Mouse (Mus musculus) CD4-positive helper T cell, adult 2 months (primary cell): Measurements from ENCODE around the gene Prmt2.
A peak's percentile ranks its signal among the peaks of the same experiment; 100 is the strongest.

Experiments
- DNase-seq: peaks from one replicate; pipeline ENCODE4 v3.0.0-alpha.2; 2012; ENCODE audit warnings: low read depth, missing footprints, low spot score

Gene Prmt2

DNA sequence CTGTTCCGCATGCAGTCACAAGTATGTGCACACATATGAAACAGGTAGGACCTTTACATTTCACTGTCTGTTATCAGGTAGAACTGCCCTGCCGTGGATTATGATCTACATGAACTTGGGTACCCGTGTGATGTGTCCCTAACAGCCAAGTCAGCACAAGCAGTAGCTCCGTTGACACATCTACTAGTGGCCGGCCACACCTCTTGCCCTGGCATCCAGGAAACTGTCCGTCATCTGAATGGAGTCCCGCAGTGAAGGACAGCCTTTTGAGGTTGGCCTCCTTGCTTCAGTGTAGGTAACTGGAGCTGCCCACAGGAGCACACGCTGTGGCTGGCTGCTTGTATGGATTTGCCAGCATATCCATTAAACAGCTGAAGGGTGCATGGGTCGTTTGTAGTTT is 19.4 kb downstream of the Prmt2 start:
- no peak for DNase-seq

DNA sequence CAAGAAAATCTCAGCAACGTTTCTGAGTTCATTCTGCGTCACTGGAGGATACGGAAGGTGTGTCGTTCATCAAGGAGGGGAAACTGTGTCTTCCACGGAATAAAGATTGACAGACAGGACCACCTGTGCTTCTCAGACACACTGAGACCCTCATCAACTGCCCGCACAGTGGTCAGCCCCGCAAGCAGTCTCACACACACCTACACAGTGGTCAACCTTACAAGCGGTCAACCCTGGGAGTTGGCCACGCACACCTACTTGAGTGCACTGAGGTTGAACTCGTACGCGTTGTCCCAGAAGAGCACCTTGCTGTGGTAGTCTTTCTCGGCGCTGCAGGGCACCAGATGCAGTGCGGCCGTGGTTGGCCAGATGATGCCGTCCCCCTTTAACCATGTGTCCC is 20.6 kb downstream of the Prmt2 start:
- no peak for DNase-seq

DNA sequence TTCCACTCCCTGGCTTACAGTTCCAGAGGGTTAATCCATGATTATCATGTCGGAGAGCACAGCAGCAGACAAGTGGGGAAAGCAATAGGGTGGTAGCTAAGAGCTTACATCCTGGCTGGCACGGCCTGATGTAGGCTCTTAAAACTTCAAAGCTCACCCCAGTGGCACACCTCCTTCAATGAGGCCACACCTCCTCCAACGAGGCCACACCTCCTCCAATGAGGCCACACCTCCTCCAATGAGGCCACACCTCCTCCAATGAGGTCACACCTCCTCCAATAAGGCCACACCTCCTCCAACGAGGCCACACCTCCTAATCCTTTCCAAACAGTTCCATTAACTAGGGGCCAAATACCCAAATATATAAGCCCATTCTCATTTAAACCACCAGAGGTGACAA is 23.5 kb downstream of the Prmt2 start:
- DNase-seq = no peak

DNA sequence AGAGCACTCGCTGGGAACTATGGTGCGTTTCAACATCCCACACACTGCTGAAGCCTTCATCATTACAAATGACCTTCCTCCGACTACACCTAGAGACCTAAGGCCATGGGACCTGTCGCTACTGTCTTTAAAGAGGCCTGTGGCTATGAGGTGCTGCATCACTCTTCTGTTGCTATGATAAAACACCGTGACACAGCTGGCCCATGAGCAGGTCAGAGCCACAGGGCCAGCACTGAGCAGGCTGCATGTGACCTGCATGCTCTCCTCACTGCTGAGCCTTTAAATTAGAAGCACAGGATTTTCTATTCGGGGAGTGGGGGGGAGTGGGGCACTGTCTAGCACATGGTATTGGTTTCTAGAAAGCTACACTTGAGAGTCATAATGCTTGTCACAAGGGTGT is 25.5 kb downstream of the Prmt2 start:
- no peak for DNase-seq

DNA sequence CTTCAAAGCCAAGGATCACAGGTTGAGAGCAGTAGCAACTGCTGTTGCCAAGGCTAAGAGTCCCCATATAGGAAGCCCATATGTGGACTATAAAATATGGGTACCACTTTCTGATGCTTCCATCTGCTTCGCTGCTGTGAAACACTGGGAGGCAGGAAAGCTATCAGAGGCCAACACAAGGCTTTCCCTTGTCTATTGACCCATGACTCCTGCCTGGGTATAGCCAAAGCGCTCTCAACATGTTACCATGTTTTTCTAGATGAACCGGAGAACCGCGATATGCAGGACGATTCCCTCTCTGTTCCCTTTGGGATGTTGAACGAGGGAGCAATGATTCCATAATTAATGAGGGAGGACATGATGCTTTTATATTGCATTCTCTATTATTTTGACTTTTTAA is 26.9 kb downstream of the Prmt2 start:
- no peak for DNase-seq

DNA sequence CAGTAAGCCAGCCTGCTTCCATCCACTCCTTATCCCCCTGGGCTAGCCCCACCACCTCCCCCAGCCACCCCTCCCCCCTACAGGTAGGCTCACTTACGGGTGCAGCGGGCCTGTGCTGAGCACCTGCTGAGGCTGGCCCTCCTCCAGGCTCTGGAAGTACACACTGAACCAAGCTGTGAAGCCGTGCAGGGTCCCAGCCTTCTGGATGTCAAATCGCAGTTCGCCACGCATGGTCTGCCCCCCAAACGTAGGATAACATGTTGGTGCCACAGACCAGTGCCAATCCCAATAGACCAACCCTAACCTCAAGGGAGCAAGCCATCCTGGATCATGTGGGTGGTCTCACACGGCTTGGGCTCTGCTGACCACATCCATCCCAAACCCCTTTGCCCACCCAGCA is 28.4 kb downstream of the Prmt2 start:
- DNase-seq = no peak

DNA sequence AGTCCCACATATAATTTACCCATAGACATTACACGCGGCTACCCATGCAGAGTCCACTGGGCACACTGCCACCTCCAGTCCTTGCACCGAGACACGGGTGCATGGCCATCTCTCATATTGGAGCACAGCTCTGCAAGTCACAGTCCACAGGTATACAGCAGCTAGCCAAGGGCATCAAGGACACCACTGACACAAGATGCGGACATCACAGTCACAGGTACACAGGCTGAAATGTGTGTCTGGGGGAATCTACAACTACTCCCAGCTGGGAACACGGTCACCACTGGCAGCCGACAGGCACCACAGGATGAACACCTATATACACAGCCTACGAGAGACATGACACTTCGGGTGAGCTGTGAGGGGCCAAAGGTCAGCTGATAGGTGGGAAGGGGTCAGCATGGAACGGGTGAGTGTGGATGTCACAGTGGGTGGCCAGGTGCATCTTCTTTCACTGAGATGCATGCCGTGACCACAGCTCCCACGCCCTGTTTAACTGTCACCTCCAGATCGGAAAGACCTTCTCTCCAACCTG is 30.3 kb downstream of the Prmt2 start:
- no peak for DNase-seq

DNA sequence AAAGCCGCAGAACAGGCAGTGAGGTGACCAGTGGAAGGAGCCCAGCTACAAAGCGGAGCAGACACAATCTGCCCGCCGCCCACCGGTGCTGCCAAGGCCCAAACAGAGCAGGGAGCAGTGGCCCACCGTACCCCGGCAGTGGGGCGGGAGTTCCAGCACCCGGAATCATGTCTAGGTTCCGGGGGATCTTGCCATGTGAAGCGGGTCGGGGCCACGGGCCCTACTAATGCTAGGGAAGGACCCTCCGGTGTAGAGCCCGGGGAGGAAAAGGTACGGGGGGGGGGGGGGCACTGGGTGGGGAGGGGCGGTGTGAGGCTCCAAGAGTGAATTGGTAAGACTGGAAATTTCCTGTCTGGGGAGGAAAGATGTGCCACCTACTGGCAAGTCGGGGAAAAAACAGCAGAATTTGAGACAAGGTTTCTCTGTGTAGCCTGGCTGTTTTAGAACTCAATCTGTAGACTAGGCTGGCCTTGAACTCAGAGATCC is 33.8 kb downstream of the Prmt2 start:
- DNase-seq = peak; percentile 22

DNA sequence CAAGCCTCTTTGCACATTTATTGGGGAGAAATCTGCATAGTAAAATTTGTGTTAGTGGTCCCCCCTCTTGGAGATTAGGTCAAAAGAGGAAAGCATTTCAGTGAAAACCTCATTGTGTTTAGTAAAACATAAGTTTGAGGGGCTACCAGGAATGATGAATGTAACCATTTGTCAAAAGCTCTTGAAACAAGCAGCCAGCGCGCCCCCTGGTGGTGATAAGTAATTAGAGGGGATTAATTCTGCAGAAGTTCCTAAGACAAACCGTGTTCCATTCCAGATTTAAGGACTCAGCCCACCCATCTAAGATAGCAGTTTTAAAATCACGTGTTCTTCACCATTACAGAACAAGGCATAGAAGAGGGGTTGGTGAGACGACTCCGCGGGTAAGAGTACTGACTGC is 35.7 kb downstream of the Prmt2 start:
- peak; percentile 53 for DNase-seq

DNA sequence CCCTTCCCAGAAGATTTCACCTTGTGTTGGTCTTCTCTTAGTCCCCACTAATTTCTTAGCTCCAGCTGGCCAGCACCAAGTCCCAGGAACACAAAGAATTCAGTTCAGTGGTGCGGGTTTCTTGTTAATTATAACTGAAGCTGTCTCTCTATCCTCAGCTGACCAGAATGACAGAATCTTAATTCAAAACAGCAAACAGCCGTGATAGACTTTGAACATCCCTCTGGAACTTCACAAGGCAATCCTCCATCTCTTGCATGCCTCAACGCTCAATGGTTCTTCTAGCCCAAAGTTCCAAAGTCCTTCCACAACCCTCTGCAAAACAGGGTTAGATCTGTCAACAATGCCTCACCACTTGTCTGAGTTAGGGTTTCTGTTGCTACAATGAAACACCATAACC is 36.2 kb downstream of the Prmt2 start:
- no peak for DNase-seq

DNA sequence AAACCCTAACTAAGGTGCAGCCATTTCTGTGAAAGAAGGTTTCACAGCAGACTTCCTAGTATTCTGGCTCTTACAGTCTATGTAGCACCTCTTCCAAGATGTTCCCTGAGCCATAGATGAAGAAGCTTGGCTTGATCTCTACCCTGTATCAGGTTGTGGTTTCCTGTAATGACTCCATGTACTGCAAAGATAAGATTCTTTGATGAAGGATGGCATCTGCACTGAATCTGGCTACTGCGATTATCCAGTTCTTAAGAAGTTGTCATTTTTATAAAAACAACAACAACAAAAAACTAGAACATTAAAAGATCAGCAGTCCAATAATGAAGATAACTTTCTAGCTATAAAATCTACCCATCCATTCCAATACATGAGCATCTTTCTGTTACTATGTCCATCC is 49.7 kb downstream of the Prmt2 start:
- DNase-seq = no peak

DNA sequence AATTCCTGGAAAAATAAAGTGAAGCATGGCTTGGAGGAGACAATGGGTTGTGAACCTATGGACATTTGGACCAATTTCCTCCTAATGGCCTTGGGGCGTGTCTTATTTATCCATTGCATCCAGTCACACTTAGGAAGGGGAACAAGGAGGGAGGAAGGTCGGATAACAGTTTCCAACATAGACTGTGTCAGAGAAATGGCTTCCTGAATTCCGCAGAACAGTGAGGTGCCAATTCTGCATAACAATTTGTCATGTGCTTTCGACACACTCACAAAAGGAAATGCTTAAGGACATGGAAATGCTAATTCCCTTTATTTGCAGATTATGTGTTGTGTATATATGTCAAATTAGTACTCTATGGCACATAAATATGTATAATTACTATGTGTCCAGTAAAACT is 52.4 kb downstream of the Prmt2 start:
- no peak for DNase-seq

DNA sequence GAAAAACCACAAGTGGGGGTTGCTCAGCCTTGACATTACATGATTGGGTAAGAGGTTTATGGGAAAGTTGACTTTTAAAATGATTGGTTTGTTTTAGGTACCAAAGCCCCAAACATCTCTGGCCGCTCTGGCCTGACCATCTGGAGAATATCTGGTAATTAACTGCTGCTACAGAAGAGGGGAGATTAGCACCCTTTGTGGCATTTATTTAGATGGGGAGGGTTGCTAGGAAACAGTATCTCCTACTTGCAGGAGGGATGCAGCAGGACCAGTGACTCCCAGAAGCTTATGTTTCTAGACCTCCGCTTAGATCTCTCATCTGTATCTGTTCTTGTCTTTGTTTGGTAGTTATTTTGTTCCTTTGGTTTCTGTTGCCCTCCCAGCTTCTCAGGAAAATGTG is 62.8 kb downstream of the Prmt2 start:
- no peak for DNase-seq

DNA sequence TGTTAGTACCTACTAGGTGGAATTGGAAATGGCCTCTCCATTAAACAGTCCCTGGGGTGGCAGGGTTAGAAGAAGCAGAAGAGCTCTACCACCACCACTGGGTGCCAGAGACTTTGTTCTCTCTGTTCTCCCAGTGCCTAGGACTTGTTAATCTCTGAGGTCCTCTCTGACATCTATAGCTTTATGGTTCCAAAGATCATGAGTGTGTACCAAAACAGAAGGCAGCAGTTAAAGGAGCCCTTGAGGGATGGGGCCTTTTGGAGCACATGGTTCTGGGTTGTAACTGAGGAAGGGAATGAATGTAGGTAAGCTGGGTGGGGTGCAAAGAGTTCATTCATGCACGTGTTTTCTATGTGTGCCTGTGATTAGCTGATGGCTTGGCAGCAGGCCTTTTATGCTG is 79.7 kb downstream of the Prmt2 start:
- no peak for DNase-seq

DNA sequence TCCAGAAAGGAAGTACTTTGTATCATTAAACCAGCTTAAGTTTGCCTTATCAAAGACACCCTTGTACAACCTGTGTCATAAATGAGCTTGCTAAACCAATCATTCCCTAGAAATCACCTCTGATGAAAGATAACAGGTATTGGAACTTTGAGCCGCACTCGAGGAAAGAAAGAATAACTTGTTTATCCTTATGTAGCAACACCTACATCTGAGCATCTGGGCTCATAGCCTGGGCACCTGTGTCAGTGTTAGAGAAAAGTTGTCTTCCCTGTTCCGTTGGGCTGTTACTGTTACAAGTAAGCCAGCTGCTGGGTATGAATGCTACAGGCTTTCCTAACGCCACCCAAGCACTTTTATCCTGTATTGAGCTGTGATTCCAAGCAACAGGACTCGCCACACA is 80.1 kb downstream of the Prmt2 start:
- no peak for DNase-seq
